Mouse (Mus musculus) midbrain, embryonic 12.5 days (tissue): ENCODE data around the gene B3gat1. TPM values are rescaled to one million over a fixed set of nuclear protein-coding genes. Genes with fewer than 3 reads are reported as not detected.

Source experiments
- ATAC-seq: fragments of 200-750 bp; cut with Nextera tagmentation; 2 replicates; pipeline ENCODE4 v1.8.0; 2017; ENCODE audit warnings: low read depth, moderate TSS enrichment, moderate library complexity; ENCODE audit not compliant: low FRiP score
- H3K27ac ChIP-seq: fragments of 300-500 bp; sonication (generic); replicated peaks from 2 replicates; pipeline ENCODE4 v1.5.1; 2016; ENCODE audit warnings: mild to moderate bottlenecking
- H3K27me3 ChIP-seq: fragments of 300-500 bp; sonication (generic); 2 replicates; pipeline ENCODE4 v1.6.1; 2016; ENCODE audit warnings: mild to moderate bottlenecking
- H3K36me3 ChIP-seq: fragments of 300-500 bp; sonication (generic); 2 replicates; pipeline ENCODE4 v1.6.1; 2016
- H3K4me1 ChIP-seq: fragments of 300-500 bp; sonication (generic); 2 replicates; pipeline ENCODE4 v1.6.1; 2016
- H3K4me2 ChIP-seq: fragments of 300-500 bp; sonication (generic); replicated peaks from 2 replicates; pipeline ENCODE4 v1.6.1; 2016; ENCODE audit warnings: mild to moderate bottlenecking, moderate library complexity
- H3K4me3 ChIP-seq: fragments of 300-500 bp; sonication (generic); 2 replicates; pipeline ENCODE4 v1.5.1; 2016; ENCODE audit warnings: mild to moderate bottlenecking
- H3K9ac ChIP-seq: fragments of 300-500 bp; sonication (generic); replicated peaks from 2 replicates; pipeline ENCODE4 v1.6.1; 2016; ENCODE audit warnings: mild to moderate bottlenecking, moderate library complexity
- H3K9me3 ChIP-seq: fragments of 300-500 bp; sonication (generic); 2 replicates; pipeline ENCODE4 v1.6.1; 2016; ENCODE audit warnings: mild to moderate bottlenecking
- WGBS: fragments of 180-500 bp; shearing (Covaris S2); methylation state at CpG from one replicate; pipeline ENCODE4 v1.1.7; 2016; 5-methylcytosine and 5-hydroxymethylcytosine counted together
- polyA plus RNA-seq: library from polyadenylated mRNA; unstranded; fragments of >200 nt; fragmentation: Nextera tagmentation; extraction: Ambion mirVana; gene quantifications from 2 replicates; pipeline ENCODE4 v1.2.1, GENCODE M21; 2016

B3gat1 gene
- polyA plus RNA-seq, 1 experiment from 2014 or later: 10.9 TPM

- Histone ChIP-seq H3K27me3 (no peaks in the 10 kb centered on the region), H3K27ac (no peak overlapping the region), H3K9ac (no peak overlapping the region), H3K36me3 (no peaks in the 10 kb centered on the region), H3K9me3 (no peaks in the 10 kb centered on the region), H3K4me2 (no peak overlapping the region), H3K4me1 (no peaks in the 10 kb centered on the region), H3K4me3 (no peak overlapping the region)
- 84% methylated on average over 7 of the region's 7 CpGs for WGBS
- ATAC-seq: no peak
Observed at GRCm38 (mm10) chr9:26778421-26778820, 44.9 kb downstream of the B3gat1 start.

GRCm38 (mm10) chr9:26783414-26783975 lies 50.0 kb downstream of the B3gat1 start:
- no peaks in the 10 kb centered on the region for H3K36me3 ChIP-seq
- H3K9me3 ChIP-seq: no peaks in the 10 kb centered on the region
- H3K4me1 ChIP-seq: no peaks in the 10 kb centered on the region
- no peak overlapping the region for H3K9ac ChIP-seq
- no peaks in the 10 kb centered on the region for H3K27me3 ChIP-seq
- H3K4me3 ChIP-seq: no peak overlapping the region
- H3K27ac ChIP-seq: no peak overlapping the region
- WGBS: 65% methylated on average over 7 of the region's 7 CpGs
- no peak overlapping the region for H3K4me2 ChIP-seq
- ATAC-seq: peak; percentile 60; the same call in 1 of the 2 replicates

- whole genome bisulfite sequencing: 70% methylated on average over 3 of the region's 3 CpGs
- H3K27ac ChIP-seq: no peak overlapping the region
- ATAC-seq: no peak
- no peaks in the 10 kb centered on the region for H3K27me3 ChIP-seq
- H3K4me2 ChIP-seq: no peak overlapping the region
- no peaks in the 10 kb centered on the region for H3K4me1 ChIP-seq
- H3K36me3 ChIP-seq: no peaks in the 10 kb centered on the region
- H3K9me3 ChIP-seq: no peaks in the 10 kb centered on the region
- no peak overlapping the region for H3K9ac ChIP-seq
- no peak overlapping the region for H3K4me3 ChIP-seq
Observed at GRCm38 (mm10) chr9:26792829-26793228, 59.3 kb downstream of the B3gat1 start.

- no peaks in the 10 kb centered on the region for H3K36me3 ChIP-seq
- no peak for ATAC-seq
- no peak overlapping the region for H3K4me3 ChIP-seq
- H3K27me3 ChIP-seq: no peaks in the 10 kb centered on the region
- no peaks in the 10 kb centered on the region for H3K4me1 ChIP-seq
- no peaks in the 10 kb centered on the region for H3K9me3 ChIP-seq
- WGBS: 81% methylated on average over 3 of the region's 3 CpGs
- no peak overlapping the region for H3K9ac ChIP-seq
- H3K27ac ChIP-seq: no peak overlapping the region
- no peak overlapping the region for H3K4me2 ChIP-seq
Observed at GRCm38 (mm10) chr9:26798205-26798604, 64.7 kb downstream of the B3gat1 start.

DNA sequence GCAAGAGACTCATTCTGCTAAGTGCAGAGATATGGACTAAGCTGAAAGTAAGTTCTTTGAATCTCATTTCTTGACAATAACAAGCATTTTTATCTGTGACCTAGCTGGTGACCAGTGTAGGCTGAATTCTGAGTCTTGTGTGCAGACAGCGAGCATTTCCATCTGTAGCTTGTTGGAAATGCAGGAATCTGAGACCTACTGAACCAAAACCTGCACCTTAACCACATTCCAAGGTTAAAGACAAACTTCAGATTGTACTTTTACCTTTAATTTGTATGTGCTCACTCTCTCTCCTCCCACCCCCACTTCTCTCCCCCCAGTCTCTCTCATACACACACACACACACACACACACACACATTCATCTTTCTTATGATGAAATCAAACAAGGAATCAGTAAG lies 65.2 kb downstream of the B3gat1 start:
- Histone ChIP-seq H3K9ac (no peak overlapping the region), H3K27me3 (no peaks in the 10 kb centered on the region), H3K36me3 (no peaks in the 10 kb centered on the region), H3K4me3 (no peak overlapping the region), H3K4me1 (no peaks in the 10 kb centered on the region), H3K9me3 (no peaks in the 10 kb centered on the region), H3K4me2 (no peak overlapping the region), H3K27ac (no peak overlapping the region)
- no peak for ATAC-seq
- 90% methylated on average over 1 of the region's 1 CpGs for WGBS

DNA sequence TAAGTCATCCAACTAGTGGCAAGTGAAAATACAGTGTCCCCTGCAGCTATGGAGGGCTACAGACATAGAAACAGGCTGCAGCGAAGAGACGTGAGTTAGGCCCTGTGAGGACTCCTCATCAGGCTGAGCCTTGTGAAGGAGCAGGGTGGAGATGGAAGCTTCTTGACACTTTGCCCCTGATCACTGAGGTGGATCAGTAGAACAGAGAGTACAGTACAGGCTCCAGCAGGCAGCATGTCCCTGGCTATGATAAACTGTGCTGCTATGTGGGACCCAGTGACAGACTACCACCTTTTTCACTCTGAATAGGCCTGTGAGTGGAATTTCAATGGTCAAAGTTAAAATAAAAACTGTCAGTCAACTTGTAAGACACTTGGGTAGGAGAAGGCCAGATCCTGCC lies 66.8 kb downstream of the B3gat1 start:
- H3K9ac ChIP-seq: no peak overlapping the region
- ATAC-seq: no peak
- no peak overlapping the region for H3K4me3 ChIP-seq
- no peak overlapping the region for H3K27ac ChIP-seq
- no peaks in the 10 kb centered on the region; the same call in 1 of the 2 replicates for H3K27me3 ChIP-seq
- WGBS: 88% methylated on average over 2 of the region's 2 CpGs
- 0 out of 2 replicates have a peak, but pooled peaks cover under 1% of the 10 kb centered on the region for H3K4me1 ChIP-seq
- no peaks in the 10 kb centered on the region for H3K9me3 ChIP-seq
- H3K36me3 ChIP-seq: no peaks in the 10 kb centered on the region
- no peak overlapping the region for H3K4me2 ChIP-seq

DNA sequence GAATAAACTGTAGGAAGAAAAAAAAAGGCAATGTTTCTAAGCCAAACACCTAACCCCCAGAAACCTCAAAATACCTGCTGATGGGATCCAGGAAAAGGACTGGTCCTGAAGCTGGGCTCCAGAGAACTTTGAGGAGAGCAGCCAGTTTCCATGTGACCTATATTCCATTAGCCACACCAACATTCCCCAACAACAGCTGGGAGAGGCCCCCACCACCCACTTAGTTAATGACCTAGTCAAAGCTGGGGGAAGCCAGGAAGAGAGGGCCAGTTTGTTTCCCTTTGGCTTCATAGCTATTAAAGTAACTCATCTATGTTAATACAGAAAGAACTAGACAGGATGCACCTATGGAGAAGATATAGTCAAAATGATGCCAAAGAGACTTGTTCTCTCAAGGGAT lies 70.8 kb downstream of the B3gat1 start:
- Histone ChIP-seq H3K9ac (no peak overlapping the region), H3K9me3 (no peaks in the 10 kb centered on the region), H3K4me3 (no peak overlapping the region), H3K4me1 (0 out of 2 replicates have a peak, but pooled peaks cover 6% of the 10 kb centered on the region), H3K27me3 (no peaks in the 10 kb centered on the region; the same call in 1 of the 2 replicates), H3K4me2 (no peak overlapping the region), H3K27ac (no peak overlapping the region), H3K36me3 (no peaks in the 10 kb centered on the region)
- ATAC-seq: no peak

- Histone ChIP-seq H3K4me3 (peak within 1 kb of the TSS; percentile 50), H3K27me3 (no peaks in the 10 kb centered on the region; the same call in 1 of the 2 replicates), H3K9ac (peak within 1 kb of the TSS; percentile 51), H3K4me2 (peak within 1 kb of the TSS; percentile 74), H3K27ac (0 out of 2 replicates have a peak within 1 kb of the TSS, but pooled peaks have one; percentile 35), H3K9me3 (no peaks in the 10 kb centered on the region), H3K4me1 (0 out of 2 replicates have a peak, but pooled peaks cover 6% of the 10 kb centered on the region), H3K36me3 (no peaks in the 10 kb centered on the region)
- 2% methylated on average over 33 of the region's 33 CpGs for WGBS
- peak; percentile 100 for ATAC-seq
Observed at GRCm38 (mm10) chr9:26805935-26806666, 72.6 kb downstream of the B3gat1 start, which contains the start of gene Glb1l2. Gene Glb1l2 (minus strand): TSS chr9:26806468.

DNA sequence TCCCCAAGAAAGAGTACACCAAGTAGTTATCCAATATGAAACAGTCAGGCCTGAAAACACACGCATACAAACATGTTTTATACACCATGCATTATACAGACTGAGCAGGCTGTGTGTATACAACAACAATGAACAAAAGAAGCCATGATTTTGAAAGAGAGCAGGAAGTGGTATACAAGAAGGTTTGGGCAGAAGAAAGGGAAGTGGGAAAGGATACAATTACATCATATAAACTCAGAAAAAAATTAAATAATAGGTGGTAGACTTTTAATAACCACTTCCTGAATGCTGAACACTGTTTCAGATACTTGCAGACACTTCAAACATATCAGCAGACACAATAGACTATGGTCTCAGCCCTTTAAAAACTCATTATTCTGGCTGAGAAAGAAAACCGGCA lies 75.2 kb downstream of the B3gat1 start:
- Histone ChIP-seq H3K9ac (no peak overlapping the region), H3K27me3 (no peaks in the 10 kb centered on the region; the same call in 1 of the 2 replicates), H3K4me2 (no peak overlapping the region), H3K4me3 (no peak overlapping the region), H3K36me3 (no peaks in the 10 kb centered on the region), H3K9me3 (no peaks in the 10 kb centered on the region), H3K4me1 (0 out of 2 replicates have a peak, but pooled peaks cover 6% of the 10 kb centered on the region), H3K27ac (no peak overlapping the region)
- no peak for ATAC-seq
- 90% methylated on average over 2 of the region's 2 CpGs for WGBS

Other genes starting within 250 kb of the B3gat1 start
- 2.8 and 4.1 TPM in 2 replicates for gene Glb1l2, start 72.7 kb downstream of the B3gat1 start, polyA plus RNA-seq
- not detected in 2 replicates for gene Glb1l3, start 127.2 kb downstream of the B3gat1 start, polyA plus RNA-seq
- not detected in 2 replicates for gene Gm1110, start 189.4 kb downstream of the B3gat1 start, polyA plus RNA-seq